Mouse (Mus musculus) C2C12 (cell line): ENCODE results near the gene Card9. TPM values are rescaled to one million over a fixed set of nuclear protein-coding genes. Genes with fewer than 3 reads are reported as not detected.

Source experiments
- H3K27me3 ChIP-seq: one replicate; pipeline ENCODE4 v1.6.1; 2011; ENCODE audit not compliant: control insufficient read depth, insufficient read depth, insufficient read length
- H3K36me3 ChIP-seq: one replicate; pipeline ENCODE4 v1.6.1; 2011; ENCODE audit not compliant: control insufficient read depth, insufficient read depth
- H3K4me3 ChIP-seq: one replicate; pipeline ENCODE4 v1.5.1; 2011; ENCODE audit warnings: mild to moderate bottlenecking, control low read depth; ENCODE audit not compliant: poor library complexity, insufficient read depth, severe bottlenecking
- H3K79me2 ChIP-seq: one replicate; pipeline ENCODE4 v1.6.1; 2011; ENCODE audit not compliant: control insufficient read depth, insufficient read depth
- H3K79me3 ChIP-seq: one replicate; pipeline ENCODE4 v1.6.1; 2011; ENCODE audit warnings: low read depth, control low read depth
- H3ac ChIP-seq: one replicate; pipeline ENCODE3; 2011; ENCODE audit warnings: low read depth; ENCODE audit not compliant: control insufficient read depth, insufficient read length
- CEBPB ChIP-seq: IDR thresholded peaks from one replicate; pipeline ENCODE4 v1.6.1; 2011; ENCODE audit warnings: low read depth, mild to moderate bottlenecking, control low read depth, moderate library complexity
- CTCF ChIP-seq: IDR thresholded peaks from one replicate; pipeline ENCODE4 v1.5.1; 2011; ENCODE audit not compliant: control insufficient read depth, insufficient read depth, insufficient read length
- FOSL1 ChIP-seq: IDR thresholded peaks from one replicate; pipeline ENCODE4 v1.8.0; 2011; ENCODE audit warnings: mild to moderate bottlenecking, low read length; ENCODE audit not compliant: poor library complexity, insufficient read depth, severe bottlenecking
- MAX ChIP-seq: IDR thresholded peaks from one replicate; pipeline ENCODE4 v1.6.1; 2011; ENCODE audit warnings: mild to moderate bottlenecking, control low read depth
- MYOD1 ChIP-seq: IDR thresholded peaks from one replicate; pipeline ENCODE4 v1.6.1; 2011; ENCODE audit warnings: low read depth; ENCODE audit not compliant: control insufficient read depth, insufficient read length
- MYOG ChIP-seq: IDR thresholded peaks from one replicate; pipeline ENCODE4 v1.6.1; 2011; ENCODE audit not compliant: control insufficient read depth, insufficient read length; ENCODE audit errors: extremely low read depth
- USF1 ChIP-seq: IDR thresholded peaks from one replicate; pipeline ENCODE4 v1.6.1; 2011; ENCODE audit warnings: low read depth, mild to moderate bottlenecking, control low read depth, moderate library complexity
- polyA plus RNA-seq: library from polyadenylated mRNA; unstranded; fragments of >200 nt; fragmentation: generic; extraction: Trizol; gene quantifications from one replicate; pipeline ENCODE4 v1.2.1, GENCODE M21; 2012; ENCODE audit warnings: missing spikeins

Gene Card9
- polyA plus RNA-seq, 1 experiment = 0.20 TPM

DNA sequence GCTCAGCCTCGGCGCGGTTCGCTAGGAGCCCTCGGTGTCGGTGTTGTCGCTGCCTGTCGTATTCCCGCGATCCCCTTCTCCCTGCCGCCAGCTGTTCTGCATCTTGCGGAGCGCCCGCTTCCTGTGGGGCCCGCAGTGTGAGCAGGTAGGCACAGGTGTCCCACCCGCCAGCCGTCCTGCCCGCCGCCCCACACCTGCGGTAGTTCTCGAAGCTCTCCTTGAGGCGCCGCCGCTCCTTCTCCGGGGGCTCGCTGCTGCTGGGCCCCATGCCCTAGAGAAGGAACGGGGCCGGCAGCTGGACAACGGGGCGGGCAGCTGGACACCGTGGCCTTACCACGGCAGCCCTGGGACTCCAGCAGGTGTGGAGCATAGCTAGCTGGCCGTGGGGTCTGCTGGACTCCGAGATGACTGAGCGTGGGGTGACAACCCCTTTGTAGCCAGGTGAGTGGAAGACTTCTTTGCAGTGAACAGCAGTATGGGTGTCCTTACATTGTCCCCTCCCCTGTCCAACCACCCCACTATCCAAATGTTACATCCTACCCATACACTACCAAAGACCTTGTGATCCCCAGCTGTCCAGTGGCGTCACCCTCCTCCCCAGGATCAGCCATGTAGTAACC is 8.3 kb downstream of the Card9 start:
- peaks cover 19% of the 10 kb centered on the region for H3K79me2 ChIP-seq
- no peaks in the 10 kb centered on the region for H3K27me3 ChIP-seq
- peaks cover 14% of the 10 kb centered on the region for H3K36me3 ChIP-seq
- TF ChIP-seq USF1 (no peak), MYOG (no peak), MYOD1 (peak; percentile 11)
- H3K79me3 ChIP-seq = peaks cover 3% of the 10 kb centered on the region
- peak overlapping the region; percentile 35 for H3ac ChIP-seq
- peak overlapping the region; percentile 95 for H3K4me3 ChIP-seq

DNA sequence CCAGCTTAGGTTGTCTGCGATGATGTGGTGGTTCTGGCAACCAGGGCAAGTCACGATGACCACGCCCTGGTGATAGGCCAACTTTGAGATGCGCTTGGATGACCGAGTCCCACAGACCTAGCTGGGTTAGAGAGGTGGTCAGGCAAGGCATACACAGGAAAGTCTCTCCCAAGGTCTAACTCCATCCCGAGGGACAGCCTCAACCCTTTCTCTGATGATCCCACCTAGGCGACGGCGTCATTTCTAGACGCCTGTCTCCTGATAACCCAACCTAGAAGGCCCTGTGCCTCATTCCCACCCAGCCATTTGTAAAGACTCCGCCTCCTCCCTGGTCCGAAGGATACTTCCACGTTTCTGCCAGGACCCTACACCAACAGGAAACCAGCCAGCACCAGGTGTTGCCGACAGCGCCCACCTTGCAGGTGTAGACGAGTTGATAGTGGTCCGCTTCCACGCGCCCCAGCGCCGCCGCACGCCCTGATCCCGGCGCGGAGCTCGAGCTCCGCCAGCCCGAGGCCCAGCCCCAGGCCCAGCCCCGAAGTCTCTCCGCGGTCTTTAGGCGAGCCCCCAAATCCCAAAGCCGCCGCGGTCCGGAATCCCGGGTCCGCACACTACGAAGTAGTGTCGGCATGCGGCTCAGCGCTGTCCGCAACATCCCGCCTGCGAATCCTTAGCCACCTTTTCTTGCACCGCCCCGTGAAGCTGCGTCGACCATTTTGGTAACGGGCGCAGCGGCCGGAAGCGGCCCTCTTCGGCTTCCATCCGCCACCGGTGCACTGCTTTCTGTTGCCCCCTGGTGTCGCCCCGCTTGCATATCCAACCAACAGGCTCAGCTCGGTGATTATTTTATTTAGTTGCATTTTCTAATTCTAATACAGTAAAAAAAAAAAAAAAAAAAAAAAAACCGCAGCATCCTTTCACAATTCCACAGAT is 9.1 kb downstream of the Card9 start, which contains the start of gene Dnlz:
Gene Dnlz, minus strand, starts transcription at position 753 of the 933 bp plus-strand sequence.
- Histone ChIP-seq H3K27me3 (no peaks in the 10 kb centered on the region), H3K79me3 (peaks cover 3% of the 10 kb centered on the region), H3ac (peak within 1 kb of the TSS; percentile 80), H3K79me2 (peaks cover 19% of the 10 kb centered on the region), H3K4me3 (peak within 1 kb of the TSS; percentile 95), H3K36me3 (peaks cover 14% of the 10 kb centered on the region)
- TF ChIP-seq MAX = peak; percentile 73
- TF ChIP-seq CTCF = peak; percentile 74
- no peak for TF ChIP-seq USF1

DNA sequence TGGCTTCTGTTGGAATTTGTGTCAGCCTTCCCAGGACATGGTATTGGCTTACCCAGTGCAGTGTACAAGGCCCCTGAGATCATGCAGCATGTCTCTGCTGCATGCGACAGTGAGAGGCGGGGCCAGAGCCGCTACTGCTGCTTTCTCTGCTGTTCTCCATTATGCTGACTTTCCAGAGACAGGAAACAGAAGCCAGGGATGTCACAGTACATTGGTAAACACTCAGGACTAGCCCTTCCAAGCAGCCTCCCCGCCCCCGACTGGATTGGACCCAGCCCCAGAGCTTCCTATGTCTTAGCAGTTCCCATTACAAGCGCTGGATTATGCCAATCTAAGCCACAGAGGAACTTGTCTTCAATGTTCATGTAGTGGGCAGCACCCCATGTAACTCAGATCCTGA is 12.5 kb downstream of the Card9 start:
- peaks cover 3% of the 10 kb centered on the region for H3K79me3 ChIP-seq
- no peak overlapping the region for H3ac ChIP-seq
- H3K4me3 ChIP-seq = no peak overlapping the region
- H3K36me3 ChIP-seq = peaks cover 23% of the 10 kb centered on the region
- peaks cover 19% of the 10 kb centered on the region for H3K79me2 ChIP-seq
- TF ChIP-seq USF1 (no peak), CTCF (no peak), FOSL1 (no peak), MYOD1 (no peak), MYOG (no peak), MAX (no peak), CEBPB (no peak)
- no peaks in the 10 kb centered on the region for H3K27me3 ChIP-seq

DNA sequence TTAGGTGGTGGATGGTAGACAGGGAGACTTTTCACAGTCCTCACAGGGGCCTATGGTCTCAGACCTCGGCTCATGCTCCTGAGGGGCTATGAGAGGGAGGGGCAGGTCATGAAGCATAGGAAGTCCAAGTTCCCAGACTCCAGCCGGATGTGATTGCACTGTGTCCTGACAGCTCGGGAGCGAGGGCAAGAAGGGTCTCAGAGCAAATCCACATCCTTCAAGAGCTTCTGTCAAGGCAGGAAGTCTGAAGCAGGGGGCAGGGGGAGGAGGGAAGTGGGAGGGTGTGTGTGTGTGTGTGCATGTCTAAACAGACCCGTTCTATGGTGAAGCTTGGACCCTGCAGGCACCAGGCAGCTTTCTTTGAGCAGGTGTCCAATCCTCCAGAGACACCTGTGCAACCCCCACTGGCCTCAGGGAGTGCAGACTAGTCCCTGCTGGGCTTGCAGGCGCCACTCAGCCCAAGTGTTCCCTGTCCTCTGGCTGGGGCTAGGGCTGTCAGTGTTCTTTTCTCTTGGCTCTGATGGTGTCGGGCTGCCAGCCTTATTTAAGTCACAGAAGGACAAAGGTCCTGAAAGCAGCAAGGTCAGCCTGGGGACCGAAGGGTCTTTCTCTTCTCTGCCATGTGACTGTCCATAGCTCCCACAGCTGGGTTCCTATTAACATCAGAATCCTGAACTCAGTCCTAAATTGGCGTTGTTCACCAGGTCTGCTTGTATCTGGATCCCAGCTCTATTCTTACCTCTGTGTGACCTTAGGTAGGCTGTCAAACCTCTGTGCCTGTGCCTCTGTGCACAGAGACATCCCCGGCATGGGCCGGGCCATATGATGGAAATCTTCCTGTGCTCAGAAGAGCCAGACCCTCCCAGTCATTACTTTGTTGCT is 17.9 kb downstream of the Card9 start:
- H3K79me2 ChIP-seq = no peaks in the 10 kb centered on the region
- no peaks in the 10 kb centered on the region for H3K79me3 ChIP-seq
- no peaks in the 10 kb centered on the region for H3K27me3 ChIP-seq
- TF ChIP-seq FOSL1 (no peak), CTCF (no peak), USF1 (no peak), MAX (no peak), MYOD1 (no peak), CEBPB (no peak), MYOG (no peak)
- peaks cover 12% of the 10 kb centered on the region for H3K36me3 ChIP-seq
- no peak overlapping the region for H3ac ChIP-seq
- no peak overlapping the region for H3K4me3 ChIP-seq

DNA sequence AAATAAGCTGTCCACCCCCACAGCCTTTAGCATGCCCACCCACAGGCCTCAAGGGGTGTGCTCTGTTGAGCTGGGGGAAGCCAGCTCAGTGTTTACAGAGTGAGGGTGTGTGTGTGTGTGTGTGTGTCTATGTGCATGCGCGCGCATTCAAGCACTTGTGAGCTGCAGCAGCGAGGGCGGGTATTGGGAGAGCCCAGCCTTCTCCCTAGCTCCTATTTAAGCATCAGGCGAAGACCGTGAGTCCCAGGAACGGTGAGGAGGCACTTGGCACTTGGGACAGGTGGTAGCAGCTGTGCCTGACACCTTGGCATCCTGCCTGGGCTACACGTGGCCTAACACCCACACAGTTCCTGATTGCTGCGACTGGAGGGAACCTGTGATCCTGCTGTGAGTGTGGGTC is 18.7 kb downstream of the Card9 start:
- Histone ChIP-seq H3ac (no peak overlapping the region), H3K79me3 (no peaks in the 10 kb centered on the region), H3K36me3 (peaks cover 12% of the 10 kb centered on the region), H3K27me3 (no peaks in the 10 kb centered on the region), H3K79me2 (no peaks in the 10 kb centered on the region), H3K4me3 (no peak overlapping the region)
- peak; percentile 66 for TF ChIP-seq MYOD1
- TF ChIP-seq MAX = no peak
- peak; percentile 4 for TF ChIP-seq USF1
- no peak for TF ChIP-seq CTCF
- no peak for TF ChIP-seq FOSL1

DNA sequence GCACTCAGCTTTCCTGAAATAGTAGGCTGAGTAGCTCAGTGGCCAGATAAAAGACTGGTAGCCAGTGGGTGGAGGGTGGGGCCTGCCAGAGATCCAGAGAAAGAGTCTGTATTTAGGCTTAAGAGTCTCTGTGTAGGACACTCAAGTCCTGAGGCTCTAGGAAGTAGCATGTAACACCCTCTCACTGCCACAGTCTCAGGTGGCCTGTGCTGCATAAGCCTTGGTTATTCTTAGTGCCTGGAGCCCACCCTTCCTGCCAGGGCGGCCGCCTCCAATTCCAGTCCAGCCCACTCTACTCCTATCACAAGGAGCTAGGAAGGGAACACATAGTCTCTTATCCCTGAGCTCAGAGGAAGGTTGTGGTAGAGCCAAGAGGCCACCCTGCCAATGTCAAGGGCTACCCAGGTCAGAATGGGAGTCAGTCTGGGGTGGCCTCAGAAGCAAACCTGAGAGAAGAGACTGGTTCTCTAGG is 19.2 kb downstream of the Card9 start:
- peaks cover 12% of the 10 kb centered on the region for H3K36me3 ChIP-seq

More for the DNA sequence above, 19.2 kb downstream of the Card9 start:
- Histone ChIP-seq H3K79me2 (no peaks in the 10 kb centered on the region), H3ac (no peak overlapping the region), H3K4me3 (no peak overlapping the region), H3K27me3 (no peaks in the 10 kb centered on the region), H3K79me3 (no peaks in the 10 kb centered on the region)
- TF ChIP-seq FOSL1 (no peak), CTCF (no peak), USF1 (no peak), MAX (no peak), MYOD1 (no peak), CEBPB (no peak), MYOG (no peak)
